Mouse (Mus musculus) liver, embryonic 13.5 days (tissue): ENCODE measurements around the gene Sh3rf1. TPM values are rescaled to one million over a fixed set of nuclear protein-coding genes. Genes with fewer than 3 reads are reported as not detected.

Source experiments
- ATAC-seq: fragments of 200-750 bp; cut with Nextera tagmentation; 2 replicates; pipeline ENCODE4 v1.8.0; 2017; ENCODE audit warnings: low read depth, mild to moderate bottlenecking, moderate number of reproducible peaks, moderate library complexity
- DNase-seq: peaks from one replicate; pipeline ENCODE4 v3.0.0; 2022
- H3K27ac ChIP-seq: fragments of 300-500 bp; sonication (generic); 2 replicates; pipeline ENCODE4 v1.5.1; 2015; ENCODE audit warnings: moderate library complexity, mild to moderate bottlenecking, inconsistent platforms
- H3K27me3 ChIP-seq: fragments of 300-500 bp; sonication (generic); 2 replicates; pipeline ENCODE4 v1.6.1; 2015; ENCODE audit warnings: mild to moderate bottlenecking, inconsistent platforms
- H3K36me3 ChIP-seq: fragments of 300-500 bp; sonication (generic); 2 replicates; pipeline ENCODE4 v1.6.1; 2015; ENCODE audit warnings: mild to moderate bottlenecking, inconsistent platforms
- H3K4me1 ChIP-seq: fragments of 300-500 bp; sonication (generic); replicated peaks from 2 replicates; pipeline ENCODE4 v1.6.1; 2015; ENCODE audit warnings: inconsistent platforms
- H3K4me2 ChIP-seq: fragments of 300-500 bp; sonication (generic); 2 replicates; pipeline ENCODE4 v1.6.1; 2015; ENCODE audit warnings: inconsistent platforms, mild to moderate bottlenecking, moderate library complexity
- H3K4me3 ChIP-seq: fragments of 300-500 bp; sonication (generic); replicated peaks from 2 replicates; pipeline ENCODE4 v1.5.1; 2015; ENCODE audit warnings: mild to moderate bottlenecking, inconsistent platforms
- H3K9ac ChIP-seq: fragments of 300-500 bp; sonication (generic); 2 replicates; pipeline ENCODE4 v1.6.1; 2015; ENCODE audit warnings: mild to moderate bottlenecking, inconsistent platforms
- H3K9me3 ChIP-seq: fragments of 300-500 bp; sonication (generic); replicated peaks from 2 replicates; pipeline ENCODE4 v1.6.1; 2016; ENCODE audit warnings: inconsistent platforms
- WGBS: fragments of 180-500 bp; shearing (Covaris S2); methylation state at CpG from one replicate; pipeline ENCODE4 v1.1.7; 2015; ENCODE audit not compliant: insufficient replicate concordance; 5-methylcytosine and 5-hydroxymethylcytosine counted together
- polyA plus RNA-seq: library from polyadenylated mRNA; unstranded; fragments of >200 nt; fragmentation: Nextera tagmentation; extraction: Ambion mirVana; gene quantifications from 2 replicates; pipeline ENCODE4 v1.2.1, GENCODE M21; 2015

The Sh3rf1 gene
- polyA plus RNA-seq, 1 experiment from 2014 or later = 1.1 TPM

- Histone ChIP-seq H3K36me3 (0 out of 2 replicates have a peak, but pooled peaks cover 2% of the 10 kb centered on the region), H3K4me1 (peaks cover 22% of the 10 kb centered on the region), H3K9ac (no peak overlapping the region), H3K4me3 (peak overlapping the region; percentile 69), H3K4me2 (peak overlapping the region; percentile 77), H3K9me3 (no peaks in the 10 kb centered on the region), H3K27me3 (peaks cover 36% of the 10 kb centered on the region), H3K27ac (no peak overlapping the region; the same call in 1 of the 2 replicates)
- ATAC-seq (no peak), DNase-seq (no peak)
- 67% methylated on average over 20 of the region's 20 CpGs for WGBS
Measured at GRCm38 (mm10) chr8:61225581-61226395, 2.1 kb downstream of the Sh3rf1 start.

GRCm38 (mm10) chr8:61226632-61227031 lies 3.0 kb downstream of the Sh3rf1 start:
- no peak overlapping the region for H3K27ac ChIP-seq
- ATAC-seq = no peak
- H3K4me1 ChIP-seq = peaks cover 22% of the 10 kb centered on the region
- peak overlapping the region; percentile 77; the same call in 1 of the 2 replicates for H3K4me2 ChIP-seq
- H3K9me3 ChIP-seq = no peaks in the 10 kb centered on the region
- peaks cover 31% of the 10 kb centered on the region for H3K27me3 ChIP-seq
- 0 out of 2 replicates have a peak, but pooled peaks cover 2% of the 10 kb centered on the region for H3K36me3 ChIP-seq
- H3K4me3 ChIP-seq = no peak overlapping the region
- DNase-seq = no peak
- no peak overlapping the region for H3K9ac ChIP-seq
- WGBS = 76% methylated on average over 5 of the region's 5 CpGs

DNA sequence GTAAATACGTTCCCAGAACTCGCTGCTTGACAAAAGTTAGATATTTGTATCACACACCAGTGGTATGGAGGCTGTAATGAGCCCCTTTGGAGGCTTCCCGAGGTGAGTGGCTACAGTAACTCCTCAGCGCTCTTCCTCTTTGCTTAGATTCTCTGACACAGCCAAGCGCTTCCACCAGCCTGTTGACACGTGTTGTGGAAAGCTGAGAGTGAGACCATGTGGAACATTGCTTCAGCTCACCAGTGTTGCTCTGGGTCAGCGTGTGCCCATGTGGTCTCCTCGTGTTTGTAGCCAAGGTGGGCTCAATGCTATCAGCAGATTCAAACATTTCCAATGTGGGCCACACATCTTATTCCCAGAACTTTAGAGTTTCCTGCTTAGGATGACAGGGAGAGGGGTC lies 5.0 kb downstream of the Sh3rf1 start:
- Histone ChIP-seq H3K9me3 (no peaks in the 10 kb centered on the region), H3K4me1 (peaks cover 16% of the 10 kb centered on the region), H3K4me3 (no peak overlapping the region), H3K9ac (no peak overlapping the region), H3K36me3 (0 out of 2 replicates have a peak, but pooled peaks cover 2% of the 10 kb centered on the region), H3K27ac (no peak overlapping the region), H3K4me2 (no peak overlapping the region), H3K27me3 (peaks cover 14% of the 10 kb centered on the region)
- WGBS = 70% methylated on average over 8 of the region's 8 CpGs
- DNase-seq (no peak), ATAC-seq (no peak)

DNA sequence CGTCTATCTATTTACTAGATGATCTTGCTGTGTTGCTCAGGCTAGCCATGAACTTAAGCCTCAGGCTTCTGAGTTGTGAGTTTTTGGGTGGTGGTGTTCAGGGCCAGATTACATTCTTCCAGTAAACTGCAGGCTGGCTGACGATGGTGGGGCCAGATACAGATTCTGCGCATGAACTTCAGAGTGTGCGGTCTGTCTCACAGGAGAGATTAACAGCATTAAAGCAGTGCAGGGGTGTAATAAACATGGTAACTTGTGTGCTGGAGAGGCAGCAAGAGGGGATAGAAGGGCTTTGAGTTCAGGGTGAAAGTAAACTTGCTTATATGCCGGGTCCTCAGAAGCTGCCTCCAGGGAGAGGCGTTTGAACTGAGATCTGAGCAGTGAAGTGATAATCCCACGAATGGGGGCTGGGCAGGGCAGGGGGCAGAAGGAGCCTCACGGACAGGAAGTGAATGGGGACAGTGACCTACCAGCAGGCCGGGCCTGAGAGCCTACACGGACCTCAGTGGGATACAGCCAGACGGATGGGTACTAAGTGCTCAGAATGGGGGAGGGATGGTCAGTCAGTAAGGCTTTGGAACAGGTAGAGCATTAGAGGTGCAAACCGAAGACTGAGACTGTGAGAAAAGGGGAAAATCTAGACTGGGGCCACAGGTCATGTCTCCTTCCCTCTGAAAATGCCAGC lies 6.0 kb downstream of the Sh3rf1 start:
- ATAC-seq (no peak), DNase-seq (no peak)
- H3K9ac ChIP-seq = no peak overlapping the region
- H3K4me3 ChIP-seq = no peak overlapping the region
- H3K36me3 ChIP-seq = 0 out of 2 replicates have a peak, but pooled peaks cover 2% of the 10 kb centered on the region
- H3K27me3 ChIP-seq = peaks cover 5% of the 10 kb centered on the region
- H3K4me2 ChIP-seq = no peak overlapping the region
- peaks cover 14% of the 10 kb centered on the region for H3K4me1 ChIP-seq
- no peaks in the 10 kb centered on the region for H3K9me3 ChIP-seq
- WGBS = 49% methylated on average over 12 of the region's 12 CpGs
- no peak overlapping the region for H3K27ac ChIP-seq

DNA sequence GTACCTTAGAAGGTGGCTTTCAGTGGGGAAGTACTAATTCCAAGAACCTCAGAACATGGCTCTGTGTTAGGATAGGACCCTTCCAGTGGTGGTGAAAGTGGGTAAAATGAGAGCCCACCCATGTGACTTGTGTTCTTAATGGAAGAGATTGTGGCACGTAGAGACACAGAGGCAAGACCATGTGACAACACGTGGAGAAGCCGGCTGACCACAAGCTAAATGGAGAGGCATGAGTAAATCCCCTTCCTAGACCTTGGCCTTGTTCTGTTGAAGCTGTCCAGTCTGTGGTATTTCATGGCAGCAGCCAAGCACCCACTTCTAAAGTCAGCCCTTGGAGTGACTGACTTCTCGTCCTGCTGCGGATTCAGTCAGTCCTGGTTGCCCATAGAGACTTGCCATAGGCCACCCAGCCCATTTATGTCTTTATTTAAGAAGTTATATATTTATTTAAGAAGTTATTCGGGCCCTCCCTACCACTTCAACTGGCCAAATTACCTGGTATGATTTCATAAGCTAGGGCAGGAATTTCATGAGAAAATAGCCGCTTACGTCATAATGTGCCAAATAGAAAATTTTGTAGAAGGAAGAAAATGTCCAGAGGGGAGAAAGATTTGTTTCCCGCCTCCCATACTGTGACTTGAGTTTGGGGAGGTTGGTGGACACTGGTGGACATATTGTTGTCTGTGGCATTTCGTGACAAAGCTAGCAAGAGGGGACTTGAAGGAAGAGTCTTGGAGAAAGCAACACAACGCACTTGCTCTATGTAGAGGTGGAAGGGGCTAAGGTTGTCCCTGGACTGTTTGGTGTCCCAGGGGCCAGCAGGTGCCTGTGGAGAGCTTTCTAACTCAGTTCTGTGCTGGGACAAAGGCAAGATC lies 7.4 kb downstream of the Sh3rf1 start:
- no peak overlapping the region for H3K4me3 ChIP-seq
- H3K4me2 ChIP-seq = no peak overlapping the region
- peaks cover 7% of the 10 kb centered on the region; the same call in 1 of the 2 replicates for H3K4me1 ChIP-seq
- ATAC-seq = no peak
- WGBS = 74% methylated on average over 11 of the region's 11 CpGs
- no peaks in the 10 kb centered on the region for H3K9me3 ChIP-seq
- no peak for DNase-seq
- H3K9ac ChIP-seq = no peak overlapping the region
- H3K27ac ChIP-seq = no peak overlapping the region
- H3K27me3 ChIP-seq = no peaks in the 10 kb centered on the region
- 0 out of 2 replicates have a peak, but pooled peaks cover 2% of the 10 kb centered on the region for H3K36me3 ChIP-seq

GRCm38 (mm10) chr8:61235499-61235898 lies 11.8 kb downstream of the Sh3rf1 start:
- DNase-seq (no peak), ATAC-seq (no peak)
- Histone ChIP-seq H3K4me3 (no peak overlapping the region), H3K4me2 (no peak overlapping the region), H3K27ac (no peak overlapping the region), H3K9me3 (no peaks in the 10 kb centered on the region), H3K36me3 (no peaks in the 10 kb centered on the region), H3K9ac (no peak overlapping the region), H3K27me3 (no peaks in the 10 kb centered on the region), H3K4me1 (peaks cover 6% of the 10 kb centered on the region; the same call in 1 of the 2 replicates)
- WGBS = 79% methylated on average over 5 of the region's 5 CpGs

- H3K4me2 ChIP-seq = no peak overlapping the region
- DNase-seq (no peak), ATAC-seq (peak; percentile 68)
- no peak overlapping the region for H3K27ac ChIP-seq
- no peaks in the 10 kb centered on the region for H3K27me3 ChIP-seq
- WGBS = 31% methylated on average over 9 of the region's 9 CpGs
- H3K9me3 ChIP-seq = no peaks in the 10 kb centered on the region
- peaks cover 6% of the 10 kb centered on the region; the same call in 1 of the 2 replicates for H3K4me1 ChIP-seq
- H3K4me3 ChIP-seq = no peak overlapping the region
- H3K9ac ChIP-seq = no peak overlapping the region
- no peaks in the 10 kb centered on the region for H3K36me3 ChIP-seq
Measured at GRCm38 (mm10) chr8:61236506-61237268, 13.0 kb downstream of the Sh3rf1 start.

GRCm38 (mm10) chr8:61239576-61239975 lies 15.9 kb downstream of the Sh3rf1 start:
- WGBS = 47% methylated on average over 3 of the region's 3 CpGs
- ATAC-seq = no peak
- no peak overlapping the region for H3K4me2 ChIP-seq
- H3K9ac ChIP-seq = no peak overlapping the region
- H3K4me3 ChIP-seq = no peak overlapping the region
- H3K27ac ChIP-seq = no peak overlapping the region
- no peak for DNase-seq
- no peaks in the 10 kb centered on the region; the same call in 1 of the 2 replicates for H3K9me3 ChIP-seq
- H3K4me1 ChIP-seq = peaks cover 6% of the 10 kb centered on the region; the same call in 1 of the 2 replicates
- no peaks in the 10 kb centered on the region for H3K36me3 ChIP-seq
- H3K27me3 ChIP-seq = no peaks in the 10 kb centered on the region

DNA sequence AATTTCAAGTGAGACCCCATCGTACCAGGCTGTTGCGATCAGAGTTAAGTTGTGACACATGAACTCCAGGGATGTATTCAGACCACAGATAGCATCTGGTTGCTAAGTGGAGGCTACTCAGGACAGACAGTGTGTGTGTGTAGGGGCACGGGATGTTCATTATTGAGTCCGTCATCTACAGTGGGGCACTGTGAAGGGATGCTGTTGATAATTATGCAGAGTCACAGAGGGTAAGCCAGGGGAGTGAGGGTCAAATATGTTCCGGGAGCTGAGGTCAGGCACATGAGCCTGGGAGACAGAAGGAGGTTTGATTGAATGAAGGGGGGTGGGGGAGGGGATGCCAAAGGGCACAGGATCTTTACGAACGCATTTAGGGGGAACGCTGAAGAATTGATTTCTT lies 17.6 kb downstream of the Sh3rf1 start:
- WGBS = 82% methylated on average over 8 of the region's 8 CpGs

DNA sequence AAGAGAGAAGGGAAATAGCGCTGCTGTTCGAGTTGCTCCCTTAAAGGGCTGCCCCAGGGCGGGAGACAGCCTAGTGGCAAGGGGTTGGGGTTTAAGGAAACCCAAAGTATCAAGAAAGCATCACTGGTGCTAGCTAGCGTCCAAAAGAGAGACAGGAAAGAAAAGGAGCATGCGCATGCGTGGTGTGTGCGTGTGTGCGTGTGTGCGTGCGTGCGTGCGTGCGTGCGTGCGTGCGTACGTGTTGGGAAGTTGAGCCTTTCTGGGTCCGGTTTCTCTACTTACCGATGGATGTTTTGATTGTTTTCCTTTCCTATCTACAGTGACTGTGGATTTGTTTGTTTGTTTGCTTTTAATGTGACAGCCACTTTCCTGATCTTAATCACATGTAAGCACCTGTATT lies 19.2 kb downstream of the Sh3rf1 start:
- Histone ChIP-seq H3K27ac (no peak overlapping the region), H3K4me1 (no peaks in the 10 kb centered on the region), H3K4me2 (no peak overlapping the region), H3K27me3 (no peaks in the 10 kb centered on the region), H3K9ac (no peak overlapping the region), H3K4me3 (no peak overlapping the region), H3K9me3 (no peaks in the 10 kb centered on the region; the same call in 1 of the 2 replicates), H3K36me3 (no peaks in the 10 kb centered on the region)
- WGBS = 88% methylated on average over 19 of the region's 19 CpGs
- ATAC-seq (no peak), DNase-seq (no peak)

More for the DNA sequence above, 17.6 kb downstream of the Sh3rf1 start:
- Histone ChIP-seq H3K27me3 (no peaks in the 10 kb centered on the region), H3K4me2 (no peak overlapping the region), H3K4me3 (no peak overlapping the region), H3K9ac (no peak overlapping the region), H3K4me1 (peaks cover under 1% of the 10 kb centered on the region; the same call in 1 of the 2 replicates), H3K36me3 (no peaks in the 10 kb centered on the region), H3K27ac (no peak overlapping the region), H3K9me3 (no peaks in the 10 kb centered on the region; the same call in 1 of the 2 replicates)
- DNase-seq (no peak), ATAC-seq (no peak)
